Mouse (Mus musculus) spleen, postnatal 4 days (tissue): ENCODE data around the gene Heg1.

ENCODE experiments used
- DNase-seq, 2 experiments: peaks; one replicate each; pipeline ENCODE4 v3.0.0; 2022; ENCODE audit warnings: low spot score in 2 of 2

Gene Heg1

DNA sequence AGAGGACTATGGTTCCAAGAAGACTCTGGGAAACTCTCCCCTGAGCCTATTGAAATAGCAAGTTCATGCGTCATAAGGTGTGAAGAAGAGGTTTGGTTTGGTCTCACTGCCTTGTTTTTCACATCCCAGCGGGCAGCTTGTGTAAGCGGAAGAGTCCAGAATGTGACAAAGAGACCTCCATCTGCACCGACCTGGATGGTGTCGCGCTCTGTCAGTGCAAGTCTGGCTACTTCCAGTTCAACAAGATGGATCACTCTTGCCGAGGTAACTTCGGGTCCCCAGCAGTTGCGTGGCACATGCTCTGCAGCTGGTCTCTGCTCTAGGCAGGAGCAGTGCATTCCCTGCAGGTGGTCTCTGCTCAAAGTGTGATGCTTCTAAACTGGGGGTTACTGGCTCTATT, 58.1 kb downstream of the Heg1 start:
- no peak for DNase-seq

DNA sequence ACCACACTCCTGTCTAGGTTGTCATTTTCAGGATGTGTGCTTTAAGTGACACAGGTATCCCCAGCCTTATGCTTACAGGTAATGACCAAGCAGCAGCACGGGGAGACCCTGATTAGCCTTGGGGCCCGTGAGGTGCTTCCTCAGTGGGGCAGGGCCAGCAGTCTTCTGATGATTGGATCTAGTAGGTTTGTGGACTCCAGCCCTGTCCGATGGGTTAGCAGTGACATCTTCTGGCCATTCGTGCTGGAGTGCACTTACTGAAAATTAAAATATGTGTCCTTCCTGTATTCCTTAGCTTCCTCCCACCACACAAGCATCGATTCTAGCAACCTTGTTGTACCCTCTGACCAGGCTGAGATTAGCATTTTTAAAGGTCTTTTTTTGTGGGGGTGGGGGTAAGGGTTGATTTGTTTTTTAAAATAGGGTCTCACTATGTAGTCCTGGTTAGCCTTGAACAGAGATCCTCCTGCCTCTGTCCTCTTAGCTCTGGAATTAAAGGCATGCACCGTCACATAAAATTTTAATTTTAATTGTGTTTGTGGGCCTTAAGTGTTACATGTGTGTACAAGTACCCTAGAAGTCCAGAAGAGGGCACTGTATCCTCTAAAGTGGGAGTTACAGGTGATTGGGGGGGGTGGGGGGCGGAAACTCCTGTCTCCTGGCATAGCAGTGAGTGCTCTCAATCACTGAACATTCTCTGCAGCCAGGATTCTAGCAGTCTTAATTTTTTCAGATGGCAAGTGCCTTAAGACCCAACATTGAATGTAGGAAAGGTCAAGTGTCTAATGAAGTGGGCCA, 60.7 kb downstream of the Heg1 start:
- DNase-seq, result no peak

DNA sequence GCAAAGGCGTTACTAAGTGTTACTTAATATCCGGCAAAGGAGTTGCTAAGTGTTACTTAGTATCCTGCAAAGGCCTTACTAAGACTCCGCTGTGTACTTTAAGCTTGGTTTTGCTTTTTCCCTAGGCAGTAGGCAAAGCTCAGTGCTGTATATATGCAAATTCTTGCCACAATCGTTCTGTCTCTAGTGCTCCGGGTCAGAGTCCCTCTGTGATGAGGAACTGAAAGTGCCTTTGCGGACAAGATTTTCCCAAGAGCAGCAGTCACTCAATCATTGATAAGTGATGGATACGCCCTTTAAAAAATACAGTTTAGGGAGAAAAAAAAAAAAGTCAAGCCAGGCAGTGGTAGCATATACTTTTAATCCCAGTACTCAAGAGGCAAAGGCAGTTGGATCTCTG, 61.3 kb downstream of the Heg1 start:
- DNase-seq, result no peak

GRCm38 (mm10) chr16:33746074-33746676, 62.0 kb downstream of the Heg1 start:
- DNase-seq, result no peak

DNA sequence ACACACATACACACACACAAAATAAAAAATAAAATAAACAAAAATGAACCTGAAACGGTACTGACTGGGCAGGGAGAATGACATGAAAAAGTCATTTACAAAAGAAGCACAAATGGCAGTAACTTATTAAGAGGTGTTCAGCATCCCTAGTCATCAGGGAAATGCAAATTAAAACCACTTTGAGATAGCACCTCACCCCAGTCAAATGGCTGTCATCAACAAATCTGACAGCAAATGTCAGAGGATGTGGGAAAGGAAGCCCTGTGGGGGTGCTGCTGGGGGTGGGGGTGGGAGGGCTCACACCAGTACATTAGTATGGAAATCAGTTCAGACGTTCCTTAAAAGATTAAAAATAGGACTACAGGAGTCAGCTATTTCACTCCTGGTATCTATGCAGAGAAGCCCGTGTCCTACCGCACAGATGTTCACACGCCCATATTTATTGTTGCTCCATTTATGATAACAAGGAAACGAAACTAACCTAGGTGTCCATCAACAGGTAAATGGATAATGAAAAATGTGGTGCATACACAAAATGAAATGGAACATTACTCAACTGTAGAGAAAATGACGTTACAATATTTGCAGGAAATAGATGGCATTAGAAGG, 63.3 kb downstream of the Heg1 start:
- DNase-seq, result no peak

DNA sequence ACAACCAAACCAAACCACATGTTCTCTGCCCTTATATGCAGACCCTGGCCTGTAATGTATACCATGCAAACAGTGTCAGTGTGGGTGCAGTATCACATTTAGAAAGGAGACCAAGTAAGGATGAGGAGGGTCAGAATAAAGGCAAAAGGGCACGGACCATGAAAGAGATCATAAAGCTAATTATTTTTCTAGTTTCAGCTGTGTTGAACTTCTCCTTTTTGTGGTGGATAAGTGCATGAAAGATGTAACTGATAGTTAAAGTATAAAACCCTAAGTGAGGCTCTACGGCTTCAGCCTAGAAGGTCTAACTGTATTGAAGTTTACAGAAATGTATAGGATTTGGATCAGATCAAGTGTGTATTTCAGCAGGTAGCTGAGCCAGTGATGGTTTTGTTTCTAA, 63.8 kb downstream of the Heg1 start:
- DNase-seq, result no peak

GRCm38 (mm10) chr16:33751152-33751551, 67.0 kb downstream of the Heg1 start:
- no peak for DNase-seq

GRCm38 (mm10) chr16:33751590-33751989, 67.4 kb downstream of the Heg1 start:
- peak; percentile 64 to 77 for DNase-seq

DNA sequence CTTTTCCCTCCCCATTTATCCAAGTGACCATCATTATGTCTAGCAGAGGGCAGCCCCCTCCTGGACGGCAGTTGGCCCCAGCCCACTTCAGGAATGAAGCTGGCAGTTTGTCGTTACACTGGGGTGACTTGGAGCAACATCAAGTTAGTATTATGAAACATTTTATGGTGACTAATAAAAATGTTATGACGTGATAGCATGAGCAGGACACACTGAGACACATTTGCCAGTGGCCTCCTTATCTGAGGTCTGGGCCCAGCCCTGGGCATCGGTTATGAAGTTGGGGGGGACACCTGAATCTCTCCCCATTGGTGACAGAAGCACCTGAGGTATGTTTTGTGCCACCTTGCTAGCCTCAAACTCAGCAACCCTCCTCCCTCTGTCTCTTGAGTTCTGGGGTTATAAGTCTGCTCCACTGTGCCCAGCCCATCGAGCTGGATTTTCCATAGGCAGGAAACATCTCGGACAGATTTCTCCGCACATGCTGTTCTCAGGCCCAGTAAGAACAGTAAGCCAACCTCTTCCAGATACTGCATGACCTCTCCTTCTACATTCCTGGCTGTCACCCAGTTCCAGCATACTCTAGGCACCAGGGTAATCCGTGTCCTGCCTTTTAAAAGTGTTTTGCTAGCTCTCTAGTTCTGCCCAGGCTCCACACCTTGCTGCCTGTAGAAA, 68.9 kb downstream of the Heg1 start:
- no peak for DNase-seq

DNA sequence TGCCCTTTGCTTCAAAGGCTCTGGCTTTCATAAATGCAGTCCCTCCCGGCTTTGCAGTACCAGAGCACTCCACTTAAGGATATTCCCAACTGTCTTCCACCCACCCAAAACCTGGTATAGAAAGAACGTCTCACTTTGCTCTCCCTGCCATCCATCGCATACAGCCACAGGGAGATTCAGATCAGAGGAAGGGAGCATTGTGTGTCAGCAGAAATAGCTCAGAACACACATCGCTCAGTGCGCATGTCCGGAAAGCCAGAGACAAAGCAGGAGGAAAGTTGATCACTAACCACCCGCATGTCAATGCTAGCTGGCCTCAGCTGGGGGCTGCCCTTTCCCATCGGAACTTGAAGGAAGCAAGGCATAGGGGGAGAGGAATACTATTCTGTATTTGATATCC, 71.1 kb downstream of the Heg1 start:
- no peak for DNase-seq

DNA sequence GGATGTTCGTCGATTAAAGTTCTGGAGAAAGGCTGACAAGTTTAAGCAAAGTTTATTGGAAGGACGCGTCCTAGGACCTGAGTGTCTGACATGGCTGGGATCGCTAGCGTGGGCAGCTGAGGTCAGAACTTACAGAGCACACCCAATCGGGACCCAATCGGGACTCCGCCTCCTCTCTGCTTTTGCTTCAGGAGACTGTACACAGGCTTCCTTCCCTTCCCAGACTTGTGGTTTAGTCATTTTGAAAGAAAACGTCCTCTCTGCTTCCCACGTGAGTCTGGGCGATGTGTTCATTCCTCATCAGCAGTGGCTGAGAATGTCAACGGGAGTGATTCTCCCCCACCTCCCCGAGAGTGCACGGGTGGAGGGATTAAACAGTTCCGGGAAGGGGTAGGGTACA, 71.8 kb downstream of the Heg1 start:
- no peak for DNase-seq

- DNase-seq, result peak; percentile 44 to 71
Measured at GRCm38 (mm10) chr16:33756396-33756795, 72.2 kb downstream of the Heg1 start.

DNA sequence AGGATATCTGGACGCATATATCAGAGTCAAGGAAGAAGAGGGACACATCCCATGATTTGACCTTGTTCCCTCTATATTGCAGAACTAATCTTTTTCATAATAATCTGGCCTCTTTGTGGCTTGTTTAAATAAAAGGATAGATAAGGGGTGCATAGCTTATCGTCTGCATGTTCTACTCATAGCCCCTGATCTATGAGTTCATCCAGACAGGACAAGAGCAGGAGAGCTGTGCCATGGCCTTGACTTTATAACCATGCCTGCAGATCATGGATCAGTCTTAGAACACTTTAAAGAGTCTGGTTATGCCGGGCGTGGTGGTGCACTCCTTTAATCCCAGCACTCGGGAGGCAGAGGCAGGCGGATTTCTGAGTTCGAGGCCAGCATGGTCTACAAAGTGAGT, 75.0 kb downstream of the Heg1 start:
- no peak for DNase-seq

DNA sequence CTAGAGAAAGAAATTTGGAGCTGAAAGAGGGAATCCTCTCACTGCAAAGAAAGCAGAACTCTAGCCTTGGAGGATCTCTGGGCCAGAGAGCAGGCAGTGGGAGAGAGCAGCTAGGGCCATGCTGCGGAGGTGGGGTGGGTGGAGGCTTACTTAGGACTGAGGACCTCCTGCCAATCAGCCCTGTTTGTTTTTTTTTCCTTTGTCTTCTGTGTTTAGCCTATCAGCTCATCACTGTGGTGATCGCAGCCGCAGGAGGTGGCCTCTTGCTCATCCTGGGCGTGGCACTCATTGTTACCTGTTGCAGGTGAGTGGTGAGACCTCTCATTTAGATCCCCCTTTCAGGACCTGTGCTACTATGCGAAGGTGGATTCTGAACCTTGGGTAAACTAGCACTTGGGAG, 76.4 kb downstream of the Heg1 start:
- DNase-seq, result no peak

- DNase-seq, result no peak
Measured at GRCm38 (mm10) chr16:33760996-33761395, 76.8 kb downstream of the Heg1 start.

- DNase-seq, result no peak
Measured at GRCm38 (mm10) chr16:33764501-33765193, 80.5 kb downstream of the Heg1 start.

- no peak for DNase-seq
Measured at GRCm38 (mm10) chr16:33765477-33765876, 81.3 kb downstream of the Heg1 start.

GRCm38 (mm10) chr16:33766309-33766708, 82.1 kb downstream of the Heg1 start:
- DNase-seq, result no peak

GRCm38 (mm10) chr16:33766757-33767156, 82.6 kb downstream of the Heg1 start:
- no peak for DNase-seq

- DNase-seq, result no peak
Measured at GRCm38 (mm10) chr16:33768491-33769278, 84.5 kb downstream of the Heg1 start.

GRCm38 (mm10) chr16:33769848-33770247, 85.7 kb downstream of the Heg1 start:
- DNase-seq, result no peak
